Mouse (Mus musculus) gonadal fat pad, adult 2 months (tissue): ENCODE data around the gene Opn5. TPM values are rescaled to one million over a fixed set of nuclear protein-coding genes. Genes with fewer than 3 reads are reported as not detected.

Experiments used
- polyA plus RNA-seq: library from polyadenylated mRNA; depleted of rRNA; stranded (reverse); fragments of >200 nt; gene quantifications from 2 replicates; pipeline ENCODE4 v1.2.3, GENCODE M21; 2012; rRNA removed

The Opn5 gene
- polyA plus RNA-seq, 1 experiment: not detected

Other genes starting within 250 kb of the Opn5 start
- gene Adgrf4, start 80.9 kb upstream of the Opn5 start, polyA plus RNA-seq: 0.31 and 0.33 TPM in 2 replicates
- 0.07 and 0.14 TPM in 2 replicates for gene Adgrf2, start 130.8 kb upstream of the Opn5 start, polyA plus RNA-seq